Mouse (Mus musculus) telencephalon, adult 2 months (tissue): Measurements from ENCODE around the gene Mafg.

Source experiments
- DNase-seq: peaks from one replicate; pipeline ENCODE4 v3.0.0-alpha.2; 2011; ENCODE audit warnings: low read depth, low spot score

Mafg gene

GRCm38 (mm10) chr11:120623961-120624679, 9.3 kb downstream of the Mafg start:
- DNase-seq: no peak

- no peak for DNase-seq
These were observed 10.6 kb downstream of the Mafg start for GRCm38 (mm10) chr11:120622805-120623204.

GRCm38 (mm10) chr11:120620195-120620594, 13.2 kb downstream of the Mafg start:
- no peak for DNase-seq

DNA sequence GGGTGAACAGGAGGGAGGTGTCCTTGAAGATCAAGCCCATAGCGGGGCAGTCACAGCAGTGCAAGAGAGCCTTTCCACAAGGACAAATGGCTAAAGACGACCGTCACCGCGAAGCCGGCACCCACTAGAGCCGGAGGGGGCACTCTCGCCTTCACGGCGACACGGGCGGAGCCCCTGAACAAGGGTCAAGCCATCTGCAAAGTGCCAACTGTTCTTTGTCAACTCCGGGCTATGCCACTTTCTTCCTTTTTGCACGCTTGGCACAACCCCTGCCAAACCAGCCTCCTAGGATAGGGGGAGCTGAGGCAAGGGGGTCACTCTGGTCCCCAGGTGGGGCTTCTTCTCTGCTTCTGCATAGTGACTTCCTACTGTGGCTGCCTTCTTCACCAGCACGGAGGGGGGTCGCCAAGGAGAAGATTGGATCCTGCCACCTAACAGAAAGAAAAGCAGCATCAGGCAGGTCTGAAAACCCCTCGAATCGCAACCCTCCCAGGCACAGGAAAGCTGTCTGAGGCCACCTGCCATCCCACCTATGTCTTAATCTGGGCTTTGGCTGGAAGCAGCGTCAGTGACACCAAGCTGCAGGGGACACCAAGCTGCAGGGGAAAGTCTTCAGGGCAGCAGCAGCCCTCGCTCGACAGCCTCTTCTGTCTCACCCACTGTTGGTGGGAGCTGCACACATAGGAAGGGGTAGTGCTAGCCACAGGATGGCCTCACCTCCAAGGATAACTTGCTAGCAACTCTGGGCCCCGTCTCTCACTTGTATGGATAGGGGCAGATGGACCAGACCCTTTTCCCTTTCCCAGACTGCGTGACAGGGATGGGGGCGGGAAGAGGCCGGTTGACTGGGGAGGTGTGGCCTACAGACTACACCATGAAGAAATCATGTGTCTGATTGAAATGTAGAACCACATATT, 14.5 kb downstream of the Mafg start:
- no peak for DNase-seq

DNA sequence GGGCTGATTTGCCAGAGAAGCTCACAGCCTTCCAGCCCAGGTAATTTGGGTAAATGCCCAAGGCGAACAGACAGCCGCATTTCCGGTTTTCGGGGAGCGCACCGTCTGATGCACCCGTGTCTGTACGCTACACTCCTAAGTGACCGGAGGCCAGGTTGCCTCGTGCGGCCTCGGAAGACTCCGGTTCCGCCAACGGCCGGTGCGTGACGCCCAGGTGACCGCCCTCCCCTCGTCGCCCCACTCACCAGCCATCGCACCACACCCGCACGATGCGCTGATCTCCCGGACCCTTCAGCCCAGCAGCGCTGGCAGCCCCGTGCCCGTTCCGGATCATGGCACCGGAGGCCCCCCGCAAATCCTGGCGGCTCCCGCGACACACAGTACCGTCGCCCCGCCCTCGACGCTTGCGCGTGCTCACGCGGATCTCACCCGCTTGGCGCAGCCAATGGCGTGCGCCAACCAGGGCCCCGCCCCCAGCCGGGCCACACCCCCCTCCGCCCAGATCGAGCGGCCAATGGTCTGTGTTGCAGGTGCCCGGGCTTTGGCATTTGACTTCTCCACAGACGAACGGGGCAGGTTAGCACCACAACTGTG, 15.8 kb downstream of the Mafg start, which contains the start of gene Pcyt2:
Pcyt2 (minus strand) TSS at position 418 of the 594 bp plus-strand sequence.
- peak; percentile 78 for DNase-seq

- no peak for DNase-seq
These were observed 16.6 kb downstream of the Mafg start for GRCm38 (mm10) chr11:120616617-120617294.

- DNase-seq: no peak
These were observed 17.7 kb downstream of the Mafg start for GRCm38 (mm10) chr11:120615606-120616203.

DNA sequence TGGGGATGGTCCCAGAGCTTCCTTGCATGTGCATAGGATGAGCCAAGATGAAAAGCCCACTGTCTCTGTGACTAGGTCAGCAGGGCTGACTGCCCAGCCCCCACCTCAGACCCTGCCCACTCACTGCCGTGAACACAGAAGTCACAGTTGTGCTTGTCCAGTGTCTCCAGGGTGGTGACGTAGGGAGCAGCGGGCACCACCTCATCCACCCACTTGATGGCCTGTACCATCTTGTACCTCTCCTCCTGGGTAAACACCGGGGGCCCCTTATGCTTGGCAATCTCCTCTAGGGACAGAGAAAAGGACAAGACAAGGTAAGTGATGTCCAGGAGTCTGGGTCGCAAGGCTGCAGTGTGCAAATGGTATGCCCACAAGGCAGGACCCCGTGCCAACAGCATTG, 18.2 kb downstream of the Mafg start:
- DNase-seq: no peak

DNA sequence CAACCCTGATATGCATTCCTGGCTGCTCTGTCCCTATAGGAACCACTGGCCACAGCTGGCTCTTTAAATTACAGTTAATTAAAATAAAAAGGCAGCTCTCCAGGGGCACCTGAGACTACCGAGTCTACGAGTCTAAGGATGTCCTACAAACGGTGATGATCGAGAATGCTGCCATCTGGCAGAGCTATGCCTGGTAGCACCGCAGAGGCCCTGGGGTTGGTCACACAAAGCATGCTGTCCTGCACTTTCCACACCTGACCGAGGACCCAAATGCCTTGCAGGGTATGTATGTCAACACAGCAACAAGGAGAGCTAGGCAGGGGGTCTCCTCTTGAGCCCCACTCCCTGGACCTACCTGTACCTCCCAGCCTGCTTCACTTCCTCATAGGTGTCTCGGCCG, 19.4 kb downstream of the Mafg start:
- DNase-seq: no peak

- no peak for DNase-seq
These were observed 19.9 kb downstream of the Mafg start for GRCm38 (mm10) chr11:120613481-120613972.

DNA sequence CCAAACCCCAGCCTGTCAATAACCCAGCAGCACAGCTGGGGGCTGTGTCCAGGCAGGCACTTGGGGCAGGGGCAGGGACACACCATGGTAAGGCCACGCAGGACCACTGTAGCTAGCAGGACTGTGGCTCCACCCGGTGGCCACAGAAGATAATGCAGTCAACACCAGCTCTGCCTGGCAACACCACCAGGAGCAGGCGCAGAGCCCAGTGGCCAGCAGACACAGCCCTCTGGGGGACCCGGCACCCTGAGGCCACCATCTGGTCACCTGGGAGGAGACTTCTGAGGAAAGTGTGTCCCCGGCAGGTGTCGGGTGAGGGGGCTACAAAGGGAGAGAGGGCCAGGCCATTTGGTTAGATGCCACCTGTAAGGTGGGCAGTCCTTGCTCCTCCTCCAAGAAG, 20.6 kb downstream of the Mafg start:
- DNase-seq: no peak

DNA sequence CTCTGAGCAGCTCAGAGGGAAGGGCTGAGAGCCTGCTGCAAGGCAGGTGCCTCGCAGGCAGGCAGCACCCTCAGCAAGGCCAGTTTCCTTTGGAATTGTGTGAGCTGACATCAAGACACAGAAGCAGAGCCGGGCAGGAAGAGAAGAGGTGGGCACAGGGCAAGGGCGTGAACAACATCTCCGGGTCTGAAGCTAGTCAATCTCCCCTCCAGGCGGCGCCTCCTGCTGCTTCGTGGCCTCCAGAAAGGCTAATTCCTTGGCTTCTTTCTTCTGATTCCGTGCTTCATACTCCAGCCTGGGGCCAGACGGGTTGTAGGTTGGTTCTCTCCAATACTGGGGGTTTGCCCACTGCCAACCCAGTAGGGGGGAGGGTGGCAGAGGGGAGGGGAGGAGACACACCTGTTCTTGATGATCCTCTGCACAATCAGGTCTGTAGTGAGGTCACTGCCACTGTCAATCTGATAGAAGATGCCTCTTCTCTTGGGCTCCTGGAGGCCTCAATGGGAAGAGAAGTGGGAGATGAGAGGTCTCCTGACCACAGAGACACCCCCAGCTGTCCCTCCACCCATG, 22.8 kb downstream of the Mafg start:
- no peak for DNase-seq

DNA sequence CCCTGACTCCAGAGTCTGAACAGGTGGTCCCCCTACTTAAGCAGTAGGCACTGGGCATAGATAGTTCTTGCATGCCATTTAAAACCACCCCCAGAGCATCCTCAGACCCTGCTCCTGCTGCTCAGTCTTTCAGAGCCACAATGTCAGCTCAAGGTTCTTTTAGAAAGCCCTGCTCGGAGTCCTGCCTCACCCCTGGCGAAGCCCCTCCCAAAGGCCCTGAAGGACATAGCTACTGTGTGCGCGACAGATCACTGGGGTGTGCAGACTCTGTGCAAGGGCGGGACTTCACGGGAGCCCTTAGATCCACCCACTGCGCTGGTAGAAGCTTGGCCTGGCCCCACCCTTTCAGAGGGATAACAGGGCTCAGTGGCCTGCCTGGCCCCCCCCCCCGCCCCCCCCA, 24.1 kb downstream of the Mafg start:
- DNase-seq: no peak

DNA sequence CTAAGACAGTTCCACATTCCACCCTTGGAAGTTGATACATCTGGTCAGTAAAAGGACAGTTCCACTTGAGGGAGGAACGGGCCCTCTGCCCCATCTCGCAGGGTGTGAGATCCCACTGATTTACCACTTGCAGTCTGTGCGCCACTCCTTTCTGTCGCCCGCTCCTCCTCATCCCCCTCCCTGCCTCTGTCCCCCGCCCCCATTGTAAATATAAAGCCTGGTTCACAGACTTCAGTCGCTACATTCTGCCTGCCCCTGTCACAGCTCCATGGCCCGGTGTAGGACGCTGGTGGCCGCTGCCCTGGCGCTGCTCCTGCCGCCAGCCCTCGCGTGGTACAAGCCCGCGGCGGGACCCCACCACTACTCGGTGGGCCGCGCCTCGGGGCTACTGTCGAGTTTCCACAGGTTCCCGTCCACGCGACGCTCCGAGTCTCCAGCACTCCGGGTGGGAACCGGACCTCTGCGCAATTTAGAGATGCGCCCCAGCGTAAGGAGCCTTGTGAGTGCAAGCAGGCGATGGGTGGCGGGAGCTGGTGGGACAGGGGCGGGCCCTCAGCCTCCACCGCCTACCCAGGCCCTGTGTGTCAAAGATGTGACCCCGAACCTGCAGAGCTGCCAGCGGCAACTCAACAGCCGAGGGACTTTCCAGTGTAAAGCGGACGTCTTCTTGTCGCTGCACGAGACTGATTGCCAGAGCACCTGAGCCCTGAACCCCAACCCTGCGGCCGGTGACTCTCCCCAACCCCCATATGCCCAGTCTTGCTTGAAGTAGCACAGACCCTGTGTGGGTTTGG, 25.0 kb downstream of the Mafg start, which contains the start of gene Npb:
Npb (plus strand) TSS at position 237 of the 794 bp plus-strand sequence.
- DNase-seq: no peak

- DNase-seq: no peak
These were observed 26.6 kb downstream of the Mafg start for GRCm38 (mm10) chr11:120606764-120607163.

GRCm38 (mm10) chr11:120605667-120606066, 27.7 kb downstream of the Mafg start:
- no peak for DNase-seq

DNA sequence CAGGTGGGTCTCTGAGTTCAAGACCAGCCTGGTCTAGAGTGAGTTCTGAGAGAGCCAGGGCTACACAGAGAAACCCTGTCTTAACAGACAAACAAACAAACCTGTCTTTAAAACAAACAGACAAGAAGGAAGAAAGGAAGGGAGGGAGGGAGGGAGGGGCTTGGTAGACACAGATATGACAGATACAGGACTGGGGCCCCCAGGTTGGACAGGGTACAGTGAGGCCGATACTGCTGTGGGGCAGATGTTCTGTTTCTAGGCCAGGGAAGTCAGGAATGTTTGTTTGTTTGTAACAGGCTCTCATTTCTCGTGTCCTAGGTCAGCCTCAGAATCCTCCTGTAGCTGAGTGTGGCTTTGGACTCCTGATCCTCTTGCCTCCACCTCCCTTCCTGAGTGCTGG, 29.9 kb downstream of the Mafg start:
- no peak for DNase-seq

DNA sequence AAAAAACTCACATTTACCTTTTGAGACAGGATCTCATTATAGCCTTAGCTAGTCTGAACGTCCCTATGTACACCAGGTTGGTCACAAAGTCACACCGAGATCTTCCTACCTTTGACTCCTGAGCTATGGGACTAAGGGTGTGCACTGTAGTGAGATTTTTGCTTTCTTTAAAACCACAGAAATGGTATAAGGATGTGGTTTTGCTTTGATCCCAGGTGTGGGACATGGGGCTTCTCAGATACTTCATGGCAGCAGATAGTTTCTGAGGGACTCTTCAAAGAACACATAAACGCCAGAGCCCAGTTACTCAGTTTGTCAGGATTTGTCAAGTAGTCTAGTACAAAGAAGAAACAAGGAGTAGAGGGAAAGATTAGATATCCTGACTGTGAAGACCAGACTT, 32.7 kb downstream of the Mafg start:
- DNase-seq: no peak

DNA sequence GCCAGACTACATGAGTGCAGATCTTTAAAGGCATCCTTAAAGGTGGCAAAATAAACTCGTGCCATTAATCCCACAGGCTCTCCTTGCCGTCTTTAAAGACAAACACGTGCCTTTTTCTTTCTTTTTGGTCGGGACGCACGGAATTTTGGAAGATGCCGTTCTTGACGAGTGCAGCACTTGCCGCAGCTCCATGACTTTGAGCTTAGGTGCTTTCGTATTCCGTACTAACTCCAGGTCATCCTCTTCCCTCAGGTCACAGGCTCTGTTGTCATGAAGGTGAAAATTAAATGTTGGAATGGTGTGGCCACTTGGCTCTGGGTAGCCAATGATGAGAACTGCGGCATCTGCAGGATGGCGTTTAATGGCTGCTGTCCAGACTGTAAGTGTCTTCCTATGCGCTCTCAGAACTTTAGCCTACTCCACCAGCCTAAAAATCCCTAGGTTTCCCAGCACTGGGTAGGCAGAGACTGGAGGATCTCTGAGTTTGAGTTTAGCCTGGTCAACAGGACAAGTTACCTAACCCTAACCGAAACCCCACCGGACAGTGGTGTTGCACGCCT, 34.3 kb downstream of the Mafg start:
- DNase-seq: no peak
